Mouse (Mus musculus) liver, embryonic 11.5 days (tissue): ENCODE data around the gene Myom1. TPM values are rescaled to one million over a fixed set of nuclear protein-coding genes. Genes with fewer than 3 reads are reported as not detected.

Experiments used
- ATAC-seq: fragments of 200-750 bp; cut with Nextera tagmentation; replicated peaks from 2 replicates; pipeline ENCODE4 v1.8.0; 2017; ENCODE audit warnings: moderate number of reproducible peaks, mild to moderate bottlenecking, moderate TSS enrichment, moderate library complexity; ENCODE audit not compliant: low FRiP score
- DNase-seq: peaks from one replicate; pipeline ENCODE4 v3.0.0-alpha.2; 2017; ENCODE audit warnings: low spot score
- H3K27ac ChIP-seq: fragments of 300-500 bp; sonication (generic); 2 replicates; pipeline ENCODE4 v1.5.1; 2014; ENCODE audit warnings: mild to moderate bottlenecking, low read depth, low read length, control low read depth
- H3K27me3 ChIP-seq: fragments of 300-500 bp; sonication (generic); replicated peaks from 2 replicates; pipeline ENCODE4 v1.6.1; 2014; ENCODE audit warnings: low read length, mixed read lengths; ENCODE audit not compliant: control insufficient read depth, insufficient read depth
- H3K36me3 ChIP-seq: fragments of 300-500 bp; sonication (generic); 2 replicates; pipeline ENCODE4 v1.6.1; 2014; ENCODE audit warnings: mild to moderate bottlenecking, low read length, moderate library complexity, mixed read lengths; ENCODE audit not compliant: control insufficient read depth, insufficient read depth
- H3K4me1 ChIP-seq: fragments of 300-500 bp; sonication (generic); replicated peaks from 2 replicates; pipeline ENCODE4 v1.6.1; 2014; ENCODE audit warnings: low read length, mixed read lengths; ENCODE audit not compliant: control insufficient read depth, insufficient read depth
- H3K4me2 ChIP-seq: fragments of 300-500 bp; sonication (generic); 2 replicates; pipeline ENCODE4 v1.6.1; 2014; ENCODE audit warnings: mild to moderate bottlenecking, control low read depth, moderate library complexity
- H3K4me3 ChIP-seq: fragments of 300-500 bp; sonication (generic); 2 replicates; pipeline ENCODE4 v1.5.1; 2014; ENCODE audit warnings: low read depth, low read length, control low read depth
- H3K9ac ChIP-seq: fragments of 300-500 bp; sonication (generic); 2 replicates; pipeline ENCODE4 v1.6.1; 2014; ENCODE audit warnings: low read depth, low read length, control low read depth
- H3K9me3 ChIP-seq: fragments of 300-500 bp; sonication (generic); 2 replicates; pipeline ENCODE4 v1.6.1; 2016; ENCODE audit warnings: low read length, inconsistent platforms, mixed read lengths; ENCODE audit not compliant: control insufficient read depth
- WGBS: fragments of 180-500 bp; shearing (Covaris S2); extraction: QIAGEN DNeasy Blood & Tissue Kit; methylation state at CpG from one replicate; pipeline ENCODE4 v1.1.7; 2014; 5-methylcytosine and 5-hydroxymethylcytosine counted together
- polyA plus RNA-seq: library from polyadenylated mRNA; unstranded; fragments of >200 nt; fragmentation: Nextera tagmentation; extraction: Ambion mirVana; gene quantifications from 2 replicates; pipeline ENCODE4 v1.2.1, GENCODE M21; 2014

Gene Myom1
- polyA plus RNA-seq, 1 experiment from 2014 or later: 7.3 TPM

DNA sequence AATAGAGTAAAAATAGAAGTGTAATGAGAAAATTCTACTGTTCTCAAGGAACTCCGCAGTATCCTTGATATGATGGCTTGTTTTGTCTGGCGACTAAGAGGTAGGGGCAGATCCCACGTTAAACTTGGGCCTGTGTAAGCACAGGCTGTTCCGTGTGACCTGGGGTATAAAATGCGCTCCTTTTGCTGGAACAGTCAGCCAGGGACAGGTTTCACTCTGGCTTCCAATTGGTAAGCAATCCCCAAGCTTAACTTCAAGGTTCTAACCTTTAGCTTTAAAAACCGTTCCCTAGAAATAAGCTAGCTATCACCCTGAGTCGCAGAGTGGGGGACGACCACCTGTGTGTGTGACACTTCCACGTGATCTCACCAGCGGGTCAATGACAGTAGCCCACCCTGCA is 30.3 kb downstream of the Myom1 start:
- Histone ChIP-seq H3K27me3 (no peaks in the 10 kb centered on the region), H3K9ac (no peak overlapping the region), H3K4me3 (no peak overlapping the region), H3K4me2 (no peak overlapping the region), H3K9me3 (no peaks in the 10 kb centered on the region), H3K4me1 (no peaks in the 10 kb centered on the region), H3K36me3 (no peaks in the 10 kb centered on the region), H3K27ac (no peak overlapping the region)
- no peak for ATAC-seq
- 82% methylated on average over 10 of the region's 10 CpGs for WGBS
- DNase-seq: no peak

DNA sequence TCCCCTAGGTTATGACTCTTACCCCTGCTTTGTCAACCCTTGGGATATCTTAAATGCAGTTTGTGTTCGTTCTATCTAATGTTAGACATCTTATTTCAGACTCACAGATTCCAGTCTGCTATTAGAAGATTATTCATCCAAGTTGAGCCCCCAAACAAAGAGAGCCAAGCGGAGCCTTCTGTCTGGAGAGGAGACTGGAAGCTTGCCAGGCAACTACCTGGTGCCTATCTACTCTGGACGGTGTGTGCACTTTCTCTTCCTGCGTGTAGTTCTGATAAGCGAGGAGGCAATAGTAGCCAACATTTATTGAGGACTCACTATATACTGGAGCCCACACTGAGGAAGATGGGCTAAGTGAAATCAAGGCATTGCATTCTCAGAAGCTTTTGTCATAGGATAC is 32.0 kb downstream of the Myom1 start:
- Histone ChIP-seq H3K9me3 (no peaks in the 10 kb centered on the region), H3K27ac (no peak overlapping the region), H3K4me1 (no peaks in the 10 kb centered on the region), H3K4me2 (no peak overlapping the region), H3K27me3 (no peaks in the 10 kb centered on the region), H3K9ac (no peak overlapping the region), H3K36me3 (no peaks in the 10 kb centered on the region), H3K4me3 (no peak overlapping the region)
- DNase-seq (peak; percentile 1), ATAC-seq (no peak)
- 73% methylated on average over 5 of the region's 5 CpGs for WGBS

DNA sequence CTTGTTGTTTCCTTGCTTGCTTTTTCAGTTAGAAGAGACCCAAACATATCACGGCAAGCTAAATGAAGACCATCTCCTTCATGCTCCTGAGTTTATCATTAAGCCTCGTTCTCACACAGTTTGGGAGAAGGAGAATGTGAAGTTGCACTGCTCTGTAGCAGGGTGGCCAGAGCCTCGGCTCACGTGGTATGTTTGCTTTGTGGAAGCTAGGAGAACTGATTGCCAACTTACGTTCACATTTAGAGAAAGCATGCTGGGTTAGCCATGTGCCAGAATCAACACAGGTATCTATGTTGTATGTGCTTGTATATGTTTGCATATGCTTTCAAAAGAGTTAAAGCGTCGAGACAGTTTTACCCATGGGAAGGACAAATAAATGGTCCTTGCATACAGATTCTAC is 34.8 kb downstream of the Myom1 start:
- 80% methylated on average over 7 of the region's 7 CpGs for WGBS
- H3K27ac ChIP-seq: no peak overlapping the region
- 0 out of 2 replicates have a peak, but pooled peaks cover 2% of the 10 kb centered on the region for H3K4me1 ChIP-seq
- no peak overlapping the region for H3K4me2 ChIP-seq
- no peak overlapping the region for H3K4me3 ChIP-seq
- H3K9me3 ChIP-seq: no peaks in the 10 kb centered on the region
- no peak for ATAC-seq
- no peak overlapping the region for H3K9ac ChIP-seq
- H3K27me3 ChIP-seq: no peaks in the 10 kb centered on the region
- DNase-seq: peak; percentile 7
- no peaks in the 10 kb centered on the region for H3K36me3 ChIP-seq

DNA sequence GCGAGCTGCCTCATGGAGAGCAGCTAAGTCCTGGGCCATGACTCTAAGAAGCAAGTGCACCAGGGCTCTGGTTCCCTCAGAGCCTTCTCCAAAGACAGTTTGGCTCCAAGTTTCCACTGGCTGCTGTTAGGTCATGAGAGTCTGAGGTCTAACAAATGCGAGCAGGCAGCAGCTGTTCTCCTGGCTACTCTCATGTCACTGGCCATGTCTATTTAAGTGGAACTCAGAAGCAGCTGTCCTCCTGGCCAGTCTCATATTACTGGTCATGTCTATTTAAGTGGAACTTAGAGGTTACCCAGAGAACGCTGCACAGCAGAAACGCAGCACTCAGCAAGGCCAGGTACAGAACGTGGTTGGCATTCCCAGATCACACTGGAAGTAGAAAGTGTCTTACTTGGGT is 36.4 kb downstream of the Myom1 start:
- Histone ChIP-seq H3K27me3 (no peaks in the 10 kb centered on the region), H3K4me2 (no peak overlapping the region), H3K9me3 (no peaks in the 10 kb centered on the region), H3K27ac (no peak overlapping the region), H3K36me3 (no peaks in the 10 kb centered on the region), H3K4me3 (no peak overlapping the region), H3K4me1 (0 out of 2 replicates have a peak, but pooled peaks cover 2% of the 10 kb centered on the region), H3K9ac (no peak overlapping the region)
- ATAC-seq (no peak), DNase-seq (peak; percentile 9)
- WGBS: 86% methylated on average over 5 of the region's 5 CpGs

DNA sequence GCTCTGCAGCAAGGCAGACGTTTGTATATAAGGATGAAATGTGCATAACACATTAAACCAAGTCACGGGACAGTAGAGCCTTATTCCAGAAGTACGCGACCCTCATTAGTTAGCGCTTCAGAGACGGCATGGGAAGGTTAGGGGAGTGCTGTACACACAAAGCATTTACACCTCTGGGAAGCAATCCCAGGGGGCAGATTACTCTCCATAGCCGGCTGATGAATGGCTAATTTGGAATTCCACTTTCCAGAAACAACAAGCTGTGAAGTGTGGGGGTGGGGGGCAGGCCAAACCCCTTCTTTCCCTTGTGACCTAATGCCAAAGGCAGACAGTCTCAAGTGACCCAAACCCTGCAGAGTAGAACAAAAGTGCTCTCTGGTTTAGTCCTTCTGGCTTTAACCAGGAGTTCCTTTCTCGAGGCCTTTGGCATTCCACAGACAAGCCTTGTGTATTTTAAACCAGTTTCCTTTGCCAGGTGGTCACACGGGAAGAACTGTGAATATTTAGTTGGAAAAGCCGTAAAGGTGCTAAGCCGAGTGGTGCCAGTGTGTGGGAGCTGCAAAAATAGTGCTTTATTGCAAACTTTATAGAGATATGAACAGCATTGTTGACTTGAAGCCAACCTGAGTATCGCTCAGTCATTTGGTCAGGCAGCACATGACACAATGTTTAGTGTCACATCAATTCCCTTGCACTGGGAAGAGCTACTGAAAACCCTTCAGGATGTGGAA is 37.6 kb downstream of the Myom1 start:
- Histone ChIP-seq H3K4me2 (no peak overlapping the region), H3K4me3 (no peak overlapping the region), H3K27ac (no peak overlapping the region), H3K27me3 (no peaks in the 10 kb centered on the region), H3K9me3 (no peaks in the 10 kb centered on the region), H3K9ac (no peak overlapping the region), H3K36me3 (no peaks in the 10 kb centered on the region), H3K4me1 (0 out of 2 replicates have a peak, but pooled peaks cover 2% of the 10 kb centered on the region)
- 58% methylated on average over 12 of the region's 12 CpGs for WGBS
- ATAC-seq: no peak
- DNase-seq: peak; percentile 7

DNA sequence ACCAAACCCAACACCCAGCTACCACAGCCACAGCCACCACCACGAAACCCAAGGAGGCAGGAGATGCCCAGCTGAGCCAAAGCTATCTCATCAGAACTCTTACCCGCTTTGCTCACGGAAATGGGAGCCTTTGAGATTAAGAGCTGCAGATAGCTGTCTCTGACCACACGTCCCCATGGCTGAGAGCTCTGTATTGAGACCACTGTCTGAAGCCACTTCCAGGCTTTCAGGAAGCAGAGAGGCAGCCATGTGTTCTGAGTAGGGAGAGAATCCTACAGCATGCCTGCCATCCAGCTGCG is 38.1 kb downstream of the Myom1 start:
- H3K27me3 ChIP-seq: no peaks in the 10 kb centered on the region
- H3K4me2 ChIP-seq: no peak overlapping the region
- H3K9ac ChIP-seq: no peak overlapping the region
- H3K36me3 ChIP-seq: no peaks in the 10 kb centered on the region
- no peaks in the 10 kb centered on the region for H3K9me3 ChIP-seq
- 0 out of 2 replicates have a peak, but pooled peaks cover 2% of the 10 kb centered on the region for H3K4me1 ChIP-seq
- H3K27ac ChIP-seq: no peak overlapping the region
- 35% methylated on average over 5 of the region's 5 CpGs for WGBS
- no peak overlapping the region for H3K4me3 ChIP-seq
- ATAC-seq (0 out of 2 replicates have a peak, but pooled peaks have one; percentile 15), DNase-seq (peak; percentile 28)

DNA sequence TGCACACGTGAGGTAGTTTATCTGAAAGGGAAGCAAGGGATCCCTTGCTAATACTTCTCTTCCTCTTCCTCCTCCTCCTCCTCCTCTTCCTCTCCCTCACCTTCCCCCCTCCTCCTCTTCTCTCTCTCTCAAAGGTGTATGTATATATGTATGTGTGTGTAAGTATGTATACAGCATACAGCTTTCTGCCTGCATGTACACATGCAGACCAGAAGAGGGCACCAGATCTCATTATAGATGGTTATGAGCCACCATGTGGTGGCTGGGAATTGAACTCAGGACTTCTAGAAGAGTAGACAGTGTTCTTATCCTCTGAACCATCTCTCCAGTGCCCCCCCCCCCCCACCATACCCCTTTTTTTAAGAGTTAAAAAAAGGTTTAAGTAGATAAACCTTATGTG is 40.2 kb downstream of the Myom1 start:
- Histone ChIP-seq H3K9me3 (no peaks in the 10 kb centered on the region), H3K27me3 (no peaks in the 10 kb centered on the region), H3K4me2 (no peak overlapping the region), H3K36me3 (no peaks in the 10 kb centered on the region), H3K27ac (no peak overlapping the region), H3K4me3 (no peak overlapping the region), H3K9ac (no peak overlapping the region), H3K4me1 (0 out of 2 replicates have a peak, but pooled peaks cover 2% of the 10 kb centered on the region)
- WGBS: 67% methylated on average over 1 of the region's 1 CpGs
- DNase-seq (peak; percentile 9), ATAC-seq (no peak)

DNA sequence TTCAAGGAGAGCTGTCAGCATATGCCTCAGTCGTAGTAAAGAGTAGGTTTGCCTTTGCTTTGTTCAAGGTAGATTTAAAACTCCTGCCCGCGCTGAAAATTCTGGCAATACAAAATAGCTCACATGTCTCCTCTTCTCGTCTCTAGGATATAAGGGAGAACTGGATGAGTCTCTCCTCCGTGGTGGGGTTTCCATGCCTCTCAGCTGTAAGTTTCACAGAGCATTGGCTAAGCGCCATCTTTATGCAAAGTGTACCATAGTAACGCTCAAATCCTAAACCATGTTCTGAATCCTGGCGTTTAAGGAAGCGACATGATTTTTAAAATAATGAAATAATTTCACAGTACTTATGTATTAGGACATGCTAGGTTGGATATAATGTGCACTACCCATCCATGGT is 43.2 kb downstream of the Myom1 start:
- no peak for ATAC-seq
- Histone ChIP-seq H3K4me1 (0 out of 2 replicates have a peak, but pooled peaks cover under 1% of the 10 kb centered on the region), H3K27ac (no peak overlapping the region), H3K4me2 (no peak overlapping the region), H3K9me3 (no peaks in the 10 kb centered on the region), H3K4me3 (no peak overlapping the region), H3K9ac (no peak overlapping the region), H3K36me3 (no peaks in the 10 kb centered on the region), H3K27me3 (no peaks in the 10 kb centered on the region)
- WGBS: 83% methylated on average over 9 of the region's 9 CpGs
- no peak for DNase-seq

DNA sequence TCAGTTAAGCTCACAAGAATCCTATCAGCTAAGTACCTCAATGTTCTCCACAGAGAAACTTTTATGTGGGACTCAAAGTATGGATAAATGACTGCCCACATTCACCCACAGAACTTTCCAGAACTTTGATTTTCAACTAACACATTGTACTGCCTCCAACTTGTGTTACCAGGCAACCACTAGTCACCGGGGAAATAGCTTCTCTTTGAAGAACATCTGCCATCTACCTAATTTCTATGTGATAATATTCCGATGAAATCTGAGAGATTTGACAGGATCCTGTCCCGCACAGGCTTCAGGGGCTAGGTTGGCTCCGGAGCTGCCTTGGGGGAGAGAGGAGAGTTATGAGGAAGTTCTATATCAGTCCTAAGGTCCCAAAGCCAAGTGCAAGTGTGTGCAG is 44.4 kb downstream of the Myom1 start:
- Histone ChIP-seq H3K4me2 (no peak overlapping the region), H3K27me3 (no peaks in the 10 kb centered on the region), H3K4me3 (no peak overlapping the region), H3K9me3 (no peaks in the 10 kb centered on the region), H3K27ac (no peak overlapping the region), H3K36me3 (no peaks in the 10 kb centered on the region), H3K4me1 (no peaks in the 10 kb centered on the region), H3K9ac (no peak overlapping the region)
- ATAC-seq: no peak
- DNase-seq: no peak
- 89% methylated on average over 4 of the region's 4 CpGs for WGBS
